8 mouse cellular contexts compared by ENCODE assay signal in the genomic region with DNA sequence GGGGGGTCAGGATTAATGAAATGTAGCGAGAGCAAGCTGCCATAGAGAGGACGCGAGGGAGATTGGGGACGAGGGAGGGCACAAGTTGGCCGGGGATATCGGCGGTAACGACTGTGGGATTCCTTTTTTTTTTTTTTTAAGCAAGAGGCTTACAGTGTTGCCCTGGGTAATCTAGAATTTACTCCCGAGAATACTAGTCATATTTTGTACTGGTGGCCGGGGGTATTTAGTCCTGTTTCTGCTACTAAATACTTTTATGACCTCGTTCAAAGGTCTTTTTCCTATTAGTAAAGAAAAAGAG. TPM values are rescaled to one million over a fixed set of nuclear protein-coding genes. Genes with fewer than 3 reads are reported as not detected.
DNase-seq lines count a peak whose midpoint lies in the region; ATAC-seq and TF ChIP-seq lines count a peak whose summit lies in the region.

No protein-coding gene starts in this region.

- peak overlapping the region; percentile 50 for H3K4me2 ChIP-seq in embryonic facial prominence, embryonic 11.5 days (ENCODE audit: low read depth, low read length)
- H3K4me2 ChIP-seq in hindbrain, embryonic 16.5 days (ENCODE audit: low read length): peak overlapping the region; percentile 89
- H3K4me2 ChIP-seq in midbrain, embryonic 16.5 days (ENCODE audit: low read length): peak overlapping the region; percentile 60

- DNase-seq in layer of hippocampus, adult 2 months (ENCODE audit: low spot score in 2 of 2): no peak
- DNase-seq in layer of hippocampus, postnatal 36 days: no peak
- no peak for DNase-seq in embryonic facial prominence, embryonic 11.5 days (ENCODE audit: low spot score)
- no peak for DNase-seq in adrenal gland, adult (ENCODE audit: inconsistent age in 2 of 2, low spot score in 1 of 2)
- DNase-seq in right cerebral cortex, postnatal 36 days (ENCODE audit: low spot score in 2 of 2): no peak
- no peak for DNase-seq in gastrocnemius, adult 18-20 months (ENCODE audit: low spot score)

- no peaks in the 10 kb centered on the region for H3K4me1 ChIP-seq in embryonic facial prominence, embryonic 11.5 days (ENCODE audit: control insufficient read depth, insufficient read depth, low read length)
- peaks cover 12% of the 10 kb centered on the region for H3K4me1 ChIP-seq in hindbrain, embryonic 16.5 days (ENCODE audit: control insufficient read depth, insufficient read depth, low read depth, low read length)
- H3K4me1 ChIP-seq in midbrain, embryonic 16.5 days (ENCODE audit: control insufficient read depth, insufficient read depth, low read length): peaks cover 13% of the 10 kb centered on the region

- peak overlapping the region; percentile 82 for H3K9ac ChIP-seq in embryonic facial prominence, embryonic 11.5 days (replicated peaks; ENCODE audit: low read length)
- H3K9ac ChIP-seq in hindbrain, embryonic 16.5 days (ENCODE audit: low read depth, low read length): peak overlapping the region; percentile 78
- H3K9ac ChIP-seq in midbrain, embryonic 16.5 days (ENCODE audit: low read depth, low read length): peak overlapping the region; percentile 78

- no peak for TF ChIP-seq CTCF in layer of hippocampus, adult 2 months (conservative IDR thresholded peaks at IDR 0.05)

- H3K27ac ChIP-seq in layer of hippocampus, adult 2 months: peak overlapping the region; percentile 92
- H3K27ac ChIP-seq in embryonic facial prominence, embryonic 11.5 days (replicated peaks; ENCODE audit: low read depth, low read length): no peak overlapping the region
- peak overlapping the region; percentile 76 for H3K27ac ChIP-seq in hindbrain, embryonic 16.5 days (ENCODE audit: low read depth, low read length)
- peak overlapping the region; percentile 76 for H3K27ac ChIP-seq in midbrain, embryonic 16.5 days (ENCODE audit: low read length)

- ATAC-seq in embryonic facial prominence, embryonic 11.5 days (replicated peaks; ENCODE audit: insufficient number of reproducible peaks, low FRiP score, low TSS enrichment, low read depth): no peak
- ATAC-seq in hindbrain, embryonic 16.5 days: no peak; the same call in 1 of the 2 replicates
- no peak for ATAC-seq in midbrain, embryonic 16.5 days

- H3K36me3 ChIP-seq in embryonic facial prominence, embryonic 11.5 days (replicated peaks; ENCODE audit: control insufficient read depth, insufficient read depth, low read depth, low read length): no peaks in the 10 kb centered on the region
- 0 out of 2 replicates have a peak, but pooled peaks cover 9% of the 10 kb centered on the region for H3K36me3 ChIP-seq in hindbrain, embryonic 16.5 days (ENCODE audit: control insufficient read depth, insufficient read depth, low read length)
- H3K36me3 ChIP-seq in midbrain, embryonic 16.5 days (ENCODE audit: control insufficient read depth, insufficient read depth, low read length): peaks cover under 1% of the 10 kb centered on the region; the same call in 1 of the 2 replicates

- no peaks in the 10 kb centered on the region for H3K27me3 ChIP-seq in embryonic facial prominence, embryonic 11.5 days (ENCODE audit: control insufficient read depth, insufficient read depth, low read length)
- no peaks in the 10 kb centered on the region for H3K27me3 ChIP-seq in hindbrain, embryonic 16.5 days (replicated peaks; ENCODE audit: control insufficient read depth, insufficient read depth, low read length)
- H3K27me3 ChIP-seq in midbrain, embryonic 16.5 days (ENCODE audit: control insufficient read depth, insufficient read depth, low read depth, low read length): no peaks in the 10 kb centered on the region

- no peaks in the 10 kb centered on the region for H3K9me3 ChIP-seq in embryonic facial prominence, embryonic 11.5 days (replicated peaks; ENCODE audit: control insufficient read depth, low read length)
- no peaks in the 10 kb centered on the region for H3K9me3 ChIP-seq in hindbrain, embryonic 16.5 days (ENCODE audit: control insufficient read depth, low read length)
- no peaks in the 10 kb centered on the region for H3K9me3 ChIP-seq in midbrain, embryonic 16.5 days (replicated peaks; ENCODE audit: control insufficient read depth, low read length, poor library complexity, severe bottlenecking)

- H3K4me3 ChIP-seq in layer of hippocampus, adult 2 months: peak overlapping the region; percentile 74
- H3K4me3 ChIP-seq in embryonic facial prominence, embryonic 11.5 days (ENCODE audit: low read depth, low read length): peak overlapping the region; percentile 75
- H3K4me3 ChIP-seq in hindbrain, embryonic 16.5 days (ENCODE audit: low read length): peak overlapping the region; percentile 62
- peak overlapping the region; percentile 77 for H3K4me3 ChIP-seq in midbrain, embryonic 16.5 days (ENCODE audit: low read depth, low read length)

- WGBS in embryonic facial prominence, embryonic 11.5 days: under 1% methylated on average over 11 of the region's 11 CpGs
- 0% methylated on average over 11 of the region's 11 CpGs for WGBS in hindbrain, embryonic 16.5 days
- WGBS in midbrain, embryonic 16.5 days: under 1% methylated on average over 11 of the region's 11 CpGs

RNA-seq across cellular contexts. Expression of a gene that starts 0.2 kb away (rescaled TPM):
- 10 to 100 TPM; 19.9 to 24.5 TPM for total RNA-seq in layer of hippocampus, adult 2 months (2021)
- total RNA-seq in layer of hippocampus, postnatal 36 days (2021): 10 to 100 TPM; 19.3 to 20.6 TPM
- polyA plus RNA-seq in embryonic facial prominence, embryonic 11.5 days (2014; fragmentation: Nextera tagmentation; extraction: Ambion mirVana): 109 and 114 TPM in 2 replicates
- 74.4 and 75.2 TPM in 2 replicates for polyA plus RNA-seq in hindbrain, embryonic 16.5 days (2015; fragmentation: Nextera tagmentation; extraction: Ambion mirVana)
- 76.0 and 78.2 TPM in 2 replicates for polyA plus RNA-seq in midbrain, embryonic 16.5 days (2015; fragmentation: Nextera tagmentation; extraction: Ambion mirVana)
- total RNA-seq in gastrocnemius, adult 18-20 months (2021): 1 to 10 TPM; 6.1 to 7.5 TPM

RNA-seq across cellular contexts. Expression of a gene that starts 43.6 kb away (rescaled TPM):
- 1 to 10 TPM; 2.1 to 2.6 TPM for total RNA-seq in layer of hippocampus, adult 2 months (2021)
- total RNA-seq in layer of hippocampus, postnatal 36 days (2021): 1 to 10 TPM; 2.4 to 4.3 TPM
- 3.0 and 3.1 TPM in 2 replicates for polyA plus RNA-seq in embryonic facial prominence, embryonic 11.5 days (2014; fragmentation: Nextera tagmentation; extraction: Ambion mirVana)
- 0.79 and 1.2 TPM in 2 replicates for polyA plus RNA-seq in hindbrain, embryonic 16.5 days (2015; fragmentation: Nextera tagmentation; extraction: Ambion mirVana)
- polyA plus RNA-seq in midbrain, embryonic 16.5 days (2015; fragmentation: Nextera tagmentation; extraction: Ambion mirVana): 0.26 and 0.49 TPM in 2 replicates
- 1 to 10 TPM; 5.7 to 8.4 TPM for total RNA-seq in gastrocnemius, adult 18-20 months (2021)
